Mouse (Mus musculus): ENCODE measurements around the gene Snx6. TPM values are rescaled to one million over a fixed set of nuclear protein-coding genes. Genes with fewer than 3 reads are reported as not detected.
"Not testable (repeated sequence)": the region's sequence is repeated elsewhere in the genome, so short reads cannot be mapped to it uniquely, and the experiment has no call there.

Snx6 gene
- polyA plus RNA-seq, 1 experiment from 2014 or later: 167 TPM

- WGBS: 86% methylated on average over 1 of the region's 1 CpGs
- not testable (repeated sequence) for ATAC-seq (ENCODE audit: insufficient read depth, low FRiP score); H3K4me1 ChIP-seq (ENCODE audit: control insufficient read depth, insufficient read depth, low read length); H3K27me3 ChIP-seq (ENCODE audit: control insufficient read depth, insufficient read depth, low read length); H3K4me2 ChIP-seq (ENCODE audit: low read depth, low read length); H3K36me3 ChIP-seq (ENCODE audit: control insufficient read depth, insufficient read depth, low read length); H3K27ac ChIP-seq (ENCODE audit: low read length); H3K9me3 ChIP-seq (replicated peaks; ENCODE audit: control insufficient read depth, low read length); H3K4me3 ChIP-seq (replicated peaks; ENCODE audit: low read length); H3K9ac ChIP-seq (ENCODE audit: low read length)
These were observed 36.4 kb upstream of the Snx6 start for GRCm38 (mm10) chr12:54831927-54832326.

GRCm38 (mm10) chr12:54830574-54830973, 35.1 kb upstream of the Snx6 start:
- Histone ChIP-seq H3K4me2 (ENCODE audit: low read depth, low read length) (no peak overlapping the region), H3K9ac (ENCODE audit: low read length) (no peak overlapping the region), H3K9me3 (replicated peaks; ENCODE audit: control insufficient read depth, low read length) (no peaks in the 10 kb centered on the region), H3K27ac (ENCODE audit: low read length) (no peak overlapping the region), H3K27me3 (ENCODE audit: control insufficient read depth, insufficient read depth, low read length) (no peaks in the 10 kb centered on the region), H3K36me3 (ENCODE audit: control insufficient read depth, insufficient read depth, low read length) (no peaks in the 10 kb centered on the region), H3K4me1 (ENCODE audit: control insufficient read depth, insufficient read depth, low read length) (peaks cover 3% of the 10 kb centered on the region; the same call in 1 of the 2 replicates), H3K4me3 (replicated peaks; ENCODE audit: low read length) (no peak overlapping the region)
- WGBS: 10% methylated on average over 6 of the region's 6 CpGs
- ATAC-seq (ENCODE audit: insufficient read depth, low FRiP score): peak; percentile 80; the same call in 1 of the 2 replicates

GRCm38 (mm10) chr12:54829876-54830275, 34.4 kb upstream of the Snx6 start:
- 56% methylated on average over 5 of the region's 5 CpGs for WGBS
- no peak overlapping the region for H3K27ac ChIP-seq (ENCODE audit: low read length)
- peaks cover 3% of the 10 kb centered on the region; the same call in 1 of the 2 replicates for H3K4me1 ChIP-seq (ENCODE audit: control insufficient read depth, insufficient read depth, low read length)
- H3K36me3 ChIP-seq (ENCODE audit: control insufficient read depth, insufficient read depth, low read length): no peaks in the 10 kb centered on the region
- H3K27me3 ChIP-seq (ENCODE audit: control insufficient read depth, insufficient read depth, low read length): no peaks in the 10 kb centered on the region
- H3K4me2 ChIP-seq (ENCODE audit: low read depth, low read length): no peak overlapping the region
- H3K4me3 ChIP-seq (replicated peaks; ENCODE audit: low read length): no peak overlapping the region
- H3K9ac ChIP-seq (ENCODE audit: low read length): no peak overlapping the region
- no peaks in the 10 kb centered on the region for H3K9me3 ChIP-seq (replicated peaks; ENCODE audit: control insufficient read depth, low read length)
- ATAC-seq (ENCODE audit: insufficient read depth, low FRiP score): no peak

- Histone ChIP-seq H3K36me3 (ENCODE audit: control insufficient read depth, insufficient read depth, low read length) (no peaks in the 10 kb centered on the region), H3K27ac (ENCODE audit: low read length) (no peak overlapping the region), H3K9ac (ENCODE audit: low read length) (no peak overlapping the region), H3K9me3 (replicated peaks; ENCODE audit: control insufficient read depth, low read length) (no peaks in the 10 kb centered on the region), H3K4me1 (ENCODE audit: control insufficient read depth, insufficient read depth, low read length) (no peaks in the 10 kb centered on the region), H3K4me3 (replicated peaks; ENCODE audit: low read length) (no peak overlapping the region), H3K27me3 (ENCODE audit: control insufficient read depth, insufficient read depth, low read length) (no peaks in the 10 kb centered on the region), H3K4me2 (ENCODE audit: low read depth, low read length) (no peak overlapping the region)
- ATAC-seq (ENCODE audit: insufficient read depth, low FRiP score): no peak
- 64% methylated on average over 1 of the region's 1 CpGs for WGBS
These were observed 32.5 kb upstream of the Snx6 start for GRCm38 (mm10) chr12:54828043-54828442.

- Histone ChIP-seq H3K27ac (ENCODE audit: low read length) (no peak overlapping the region), H3K9me3 (replicated peaks; ENCODE audit: control insufficient read depth, low read length) (no peaks in the 10 kb centered on the region), H3K4me2 (ENCODE audit: low read depth, low read length) (no peak overlapping the region), H3K36me3 (ENCODE audit: control insufficient read depth, insufficient read depth, low read length) (no peaks in the 10 kb centered on the region), H3K27me3 (ENCODE audit: control insufficient read depth, insufficient read depth, low read length) (no peaks in the 10 kb centered on the region), H3K4me3 (replicated peaks; ENCODE audit: low read length) (no peak overlapping the region), H3K9ac (ENCODE audit: low read length) (no peak overlapping the region), H3K4me1 (ENCODE audit: control insufficient read depth, insufficient read depth, low read length) (0 out of 2 replicates have a peak, but pooled peaks cover 3% of the 10 kb centered on the region)
- ATAC-seq (ENCODE audit: insufficient read depth, low FRiP score): no peak
- WGBS: 95% methylated on average over 3 of the region's 3 CpGs
These were observed 29.7 kb upstream of the Snx6 start for GRCm38 (mm10) chr12:54825202-54825601.

GRCm38 (mm10) chr12:54822836-54823426, 27.4 kb upstream of the Snx6 start:
- H3K4me1 ChIP-seq (ENCODE audit: control insufficient read depth, insufficient read depth, low read length): 0 out of 2 replicates have a peak, but pooled peaks cover 7% of the 10 kb centered on the region
- WGBS: 41% methylated on average over 4 of the region's 4 CpGs
- H3K9me3 ChIP-seq (replicated peaks; ENCODE audit: control insufficient read depth, low read length): no peaks in the 10 kb centered on the region
- H3K9ac ChIP-seq (ENCODE audit: low read length): no peak overlapping the region
- H3K27me3 ChIP-seq (ENCODE audit: control insufficient read depth, insufficient read depth, low read length): no peaks in the 10 kb centered on the region
- H3K4me2 ChIP-seq (ENCODE audit: low read depth, low read length): no peak overlapping the region
- 0 out of 2 replicates have a peak, but pooled peaks have one; percentile 14 for ATAC-seq (ENCODE audit: insufficient read depth, low FRiP score)
- no peaks in the 10 kb centered on the region for H3K36me3 ChIP-seq (ENCODE audit: control insufficient read depth, insufficient read depth, low read length)
- no peak overlapping the region for H3K27ac ChIP-seq (ENCODE audit: low read length)
- H3K4me3 ChIP-seq (replicated peaks; ENCODE audit: low read length): no peak overlapping the region

GRCm38 (mm10) chr12:54820684-54821161, 25.2 kb upstream of the Snx6 start:
- 45% methylated on average over 2 of the region's 2 CpGs for WGBS
- no peak overlapping the region for H3K4me3 ChIP-seq (replicated peaks; ENCODE audit: low read length)
- no peak overlapping the region for H3K27ac ChIP-seq (ENCODE audit: low read length)
- H3K4me2 ChIP-seq (ENCODE audit: low read depth, low read length): no peak overlapping the region
- no peaks in the 10 kb centered on the region for H3K36me3 ChIP-seq (ENCODE audit: control insufficient read depth, insufficient read depth, low read length)
- 0 out of 2 replicates have a peak, but pooled peaks cover 7% of the 10 kb centered on the region for H3K4me1 ChIP-seq (ENCODE audit: control insufficient read depth, insufficient read depth, low read length)
- no peaks in the 10 kb centered on the region for H3K9me3 ChIP-seq (replicated peaks; ENCODE audit: control insufficient read depth, low read length)
- H3K9ac ChIP-seq (ENCODE audit: low read length): no peak overlapping the region
- no peak for ATAC-seq (ENCODE audit: insufficient read depth, low FRiP score)
- H3K27me3 ChIP-seq (ENCODE audit: control insufficient read depth, insufficient read depth, low read length): no peaks in the 10 kb centered on the region

- 0 out of 2 replicates have a peak, but pooled peaks cover 7% of the 10 kb centered on the region for H3K4me1 ChIP-seq (ENCODE audit: control insufficient read depth, insufficient read depth, low read length)
- no peaks in the 10 kb centered on the region for H3K27me3 ChIP-seq (ENCODE audit: control insufficient read depth, insufficient read depth, low read length)
- H3K9ac ChIP-seq (ENCODE audit: low read length): no peak overlapping the region
- H3K4me3 ChIP-seq (replicated peaks; ENCODE audit: low read length): no peak overlapping the region
- ATAC-seq (ENCODE audit: insufficient read depth, low FRiP score): no peak
- no peak overlapping the region for H3K4me2 ChIP-seq (ENCODE audit: low read depth, low read length)
- H3K27ac ChIP-seq (ENCODE audit: low read length): 0 out of 2 replicates have a peak overlapping the region, but pooled peaks have one; percentile 19
- H3K36me3 ChIP-seq (ENCODE audit: control insufficient read depth, insufficient read depth, low read length): no peaks in the 10 kb centered on the region
- WGBS: 52% methylated on average over 6 of the region's 6 CpGs
- H3K9me3 ChIP-seq (replicated peaks; ENCODE audit: control insufficient read depth, low read length): no peaks in the 10 kb centered on the region
These were observed 23.9 kb upstream of the Snx6 start for GRCm38 (mm10) chr12:54819181-54819935.

GRCm38 (mm10) chr12:54810142-54810541, 14.6 kb upstream of the Snx6 start:
- H3K9ac ChIP-seq (ENCODE audit: low read length): no peak overlapping the region
- H3K4me1 ChIP-seq (ENCODE audit: control insufficient read depth, insufficient read depth, low read length): peaks cover 12% of the 10 kb centered on the region
- H3K27ac ChIP-seq (ENCODE audit: low read length): no peak overlapping the region; the same call in 1 of the 2 replicates
- ATAC-seq (ENCODE audit: insufficient read depth, low FRiP score): peak; percentile 54; the same call in 1 of the 2 replicates
- H3K36me3 ChIP-seq (ENCODE audit: control insufficient read depth, insufficient read depth, low read length): no peaks in the 10 kb centered on the region
- H3K27me3 ChIP-seq (ENCODE audit: control insufficient read depth, insufficient read depth, low read length): no peaks in the 10 kb centered on the region
- 53% methylated on average over 2 of the region's 2 CpGs for WGBS
- no peak overlapping the region for H3K4me3 ChIP-seq (replicated peaks; ENCODE audit: low read length)
- H3K9me3 ChIP-seq (replicated peaks; ENCODE audit: control insufficient read depth, low read length): no peaks in the 10 kb centered on the region
- no peak overlapping the region for H3K4me2 ChIP-seq (ENCODE audit: low read depth, low read length)

All from stomach, embryonic 16.5 days (tissue).